Mouse (Mus musculus) testis, postnatal 10 days (tissue): ENCODE data around the gene Unk.

Source experiments
- DNase-seq: peaks from one replicate; pipeline ENCODE4 v3.0.0; 2021; ENCODE audit warnings: low spot score

Gene Unk

GRCm38 (mm10) chr11:116108464-116109137 lies 78.5 kb downstream of the Unk start:
- peak; percentile 76 for DNase-seq

GRCm38 (mm10) chr11:116109441-116110081 lies 79.4 kb downstream of the Unk start:
- peak; percentile 69 for DNase-seq

GRCm38 (mm10) chr11:116110131-116110530 lies 80.0 kb downstream of the Unk start:
- peak; percentile 95 for DNase-seq

- no peak for DNase-seq
These were observed 80.4 kb downstream of the Unk start for GRCm38 (mm10) chr11:116110540-116110939.
